Mouse (Mus musculus) embryo, embryonic 10.5 days (tissue): ENCODE measurements at regions not wholly inside any gene's neighbourhood (a gene's known extent, or its start where the extent isn't known, plus 50 kb on each side); places are given as distances from the start of the nearest gene placed in this dataset.

Experiments
- DNase-seq: peaks from one replicate; pipeline ENCODE4 v3.0.0-alpha.2; 2015; ENCODE audit warnings: low spot score

DNA sequence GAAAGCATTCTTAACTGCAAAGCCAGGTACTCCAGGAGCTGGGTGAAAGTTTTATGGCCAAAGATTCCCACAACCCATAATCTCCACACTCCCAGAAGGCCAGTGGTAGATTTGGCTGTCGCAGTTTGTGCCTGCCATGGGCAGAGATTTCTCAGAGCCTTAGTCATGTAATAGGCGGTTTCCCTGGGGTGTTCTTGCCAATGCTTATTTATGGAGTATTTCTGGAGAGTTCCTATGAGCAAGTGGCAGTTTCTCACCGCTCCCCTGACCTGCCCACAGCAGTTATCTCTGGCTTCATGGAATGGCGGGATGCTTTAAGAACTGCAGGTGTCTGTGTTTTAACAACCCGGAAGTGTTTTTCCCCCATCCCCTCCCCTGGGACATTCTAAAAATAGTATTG, 179.8 kb downstream of the 4933412E24Rik start:
- DNase-seq: no peak

DNA sequence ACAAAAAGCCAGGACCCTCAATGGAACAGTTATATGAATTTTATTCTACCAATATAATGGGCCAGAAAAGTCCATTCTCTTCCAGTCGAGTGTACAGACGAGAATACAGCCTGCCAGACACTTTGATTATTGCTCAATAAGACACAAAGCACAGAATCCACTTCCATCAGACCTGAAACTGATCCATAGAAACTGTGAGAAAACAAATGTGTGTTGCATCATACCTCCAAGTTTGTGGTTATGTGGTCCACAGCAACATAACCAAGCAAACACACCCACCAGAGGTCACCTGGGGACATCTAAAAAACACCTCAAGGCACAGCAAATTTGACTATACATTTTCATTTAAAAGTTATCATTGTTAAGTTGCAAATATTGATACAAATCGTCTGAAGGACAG, 183.2 kb downstream of the 4933412E24Rik start:
- DNase-seq: no peak

DNA sequence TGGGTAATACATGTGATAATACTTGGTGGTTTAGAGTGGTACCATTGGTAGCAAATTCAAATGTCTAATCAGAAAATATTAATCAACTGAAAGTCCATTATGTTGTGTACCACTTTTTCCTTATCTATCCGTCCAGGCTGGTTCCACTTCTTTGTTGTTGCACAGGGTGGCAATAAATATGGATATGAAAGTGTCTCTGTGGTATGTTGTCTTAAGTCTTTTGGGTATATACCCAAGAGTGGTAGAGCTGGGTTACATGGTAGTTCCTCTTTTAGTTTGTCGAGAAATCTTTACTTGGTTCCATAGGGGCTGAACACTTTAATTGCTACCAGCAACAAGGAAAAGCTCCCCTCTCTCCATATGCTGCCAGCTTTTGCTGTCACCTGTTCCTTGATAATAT, 184.9 kb downstream of the 4933412E24Rik start:
- DNase-seq: no peak

DNA sequence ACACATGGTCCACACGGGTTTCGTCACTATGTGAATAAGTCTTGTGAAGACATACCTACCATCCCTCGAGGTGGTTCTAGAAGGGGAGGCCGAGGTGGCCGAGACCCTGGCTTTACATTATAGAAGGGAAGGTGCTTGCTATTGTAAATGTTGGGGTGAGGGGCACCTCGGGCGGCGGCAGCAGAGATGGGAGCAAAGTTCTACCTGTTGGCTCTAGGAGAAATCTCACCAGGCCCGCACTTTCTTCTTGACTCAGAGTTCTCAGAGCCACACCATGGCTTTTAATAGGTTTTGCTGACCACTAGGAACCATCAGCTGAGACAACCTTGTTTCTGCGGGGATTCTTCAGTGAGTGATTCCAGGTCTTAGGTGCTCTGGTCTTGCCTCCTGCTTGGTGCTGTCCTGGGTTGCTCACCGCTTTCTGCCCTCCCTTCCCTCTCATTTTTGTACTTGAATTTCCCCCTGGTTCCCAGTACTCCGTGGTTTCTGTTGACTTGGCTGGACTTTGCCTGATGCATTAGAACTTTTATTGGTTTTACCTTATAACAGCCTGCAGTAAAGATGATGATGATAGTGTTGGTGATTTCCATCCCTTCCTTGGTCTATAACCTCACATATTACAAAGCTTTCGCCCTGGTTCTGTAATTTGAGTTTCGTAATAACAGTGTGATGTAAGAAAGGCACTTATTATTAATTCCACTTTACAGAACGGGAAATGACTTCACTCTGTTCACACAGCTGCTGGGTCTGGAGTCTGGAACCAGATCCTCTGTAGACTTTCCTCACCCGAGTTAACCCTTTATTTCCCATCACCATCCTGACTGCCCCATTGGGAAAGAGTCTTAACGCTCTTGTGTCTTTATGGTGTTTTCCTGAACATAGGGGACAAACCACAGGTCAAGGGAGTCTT, 185.6 kb downstream of the 4933412E24Rik start:
- no peak for DNase-seq

DNA sequence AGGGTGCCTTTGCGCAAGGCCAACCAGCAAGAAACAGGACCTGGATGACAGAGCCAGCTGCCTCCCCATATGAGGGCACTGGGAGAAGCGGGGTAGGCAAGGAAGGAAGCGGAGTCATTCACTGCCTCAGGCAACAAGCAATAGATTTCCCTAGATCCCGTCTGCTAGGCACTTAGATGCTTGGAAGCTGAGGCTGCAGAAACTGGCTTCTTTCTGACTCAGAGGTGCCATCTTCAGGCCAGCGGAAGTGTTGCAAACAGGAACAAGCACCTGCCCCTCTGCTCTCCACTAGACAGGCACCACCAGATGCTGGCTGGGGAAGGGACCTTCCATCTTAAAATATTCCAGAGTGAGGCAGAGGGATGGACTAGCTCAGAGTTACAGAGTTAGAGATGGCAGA, 188.0 kb downstream of the 4933412E24Rik start:
- DNase-seq: peak; percentile 83

DNA sequence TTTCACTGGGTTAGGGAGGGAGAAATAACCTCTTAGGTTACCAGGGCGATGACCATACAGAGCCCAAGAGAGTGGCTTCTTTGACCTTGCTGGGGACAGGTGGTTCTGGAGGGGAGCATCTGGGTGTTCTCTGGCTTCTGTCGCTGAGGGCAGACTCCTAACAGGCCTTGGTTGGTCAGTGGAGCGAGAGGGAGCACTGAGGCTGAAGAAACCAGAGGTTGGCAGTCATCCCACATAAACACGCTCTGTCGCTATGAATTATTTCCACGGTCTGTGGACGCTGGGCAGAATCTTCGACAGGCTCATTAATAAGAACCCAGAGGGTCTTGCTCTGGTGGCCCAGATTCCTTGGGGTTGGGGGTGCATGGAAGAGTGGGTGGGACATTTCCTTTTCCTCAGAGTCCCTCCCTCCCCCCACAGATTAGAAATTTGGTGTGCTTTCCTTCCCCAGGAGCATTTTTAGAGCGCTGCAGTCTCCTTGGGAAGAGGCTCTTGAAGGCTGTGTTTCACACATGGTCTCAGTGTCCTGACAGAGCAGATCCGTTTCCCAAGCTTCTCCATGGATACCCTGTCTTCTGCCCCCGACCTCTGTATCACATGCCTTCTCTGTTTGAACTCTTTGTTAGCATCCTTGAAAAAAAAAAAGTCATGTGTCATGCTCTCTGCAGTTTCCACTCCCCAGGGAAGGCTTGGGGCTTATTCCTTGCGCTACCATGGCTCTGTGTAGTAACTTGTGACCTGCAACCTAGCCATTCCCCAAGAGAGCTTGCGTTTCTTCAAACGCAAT, 190.1 kb downstream of the 4933412E24Rik start:
- DNase-seq: peak; percentile 16

DNA sequence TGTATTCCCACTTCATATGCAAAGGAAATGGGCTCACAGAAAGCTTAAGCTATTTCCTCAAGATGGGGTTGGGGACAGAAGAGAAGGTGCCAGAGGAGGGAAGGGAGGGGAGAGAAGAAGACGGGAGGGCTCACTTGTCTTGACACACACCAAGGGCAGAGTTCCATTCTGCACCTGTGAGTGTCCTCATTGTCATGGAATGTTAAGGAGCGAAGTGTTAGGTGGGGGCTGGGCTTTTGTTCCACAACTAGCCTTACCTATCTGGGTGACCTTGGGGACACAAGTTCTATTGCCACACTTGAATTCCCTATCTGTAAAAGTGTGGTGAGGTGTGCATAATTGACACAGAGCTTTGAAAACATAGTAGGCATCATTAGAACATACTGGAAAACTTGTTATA, 192.5 kb downstream of the 4933412E24Rik start:
- no peak for DNase-seq

DNA sequence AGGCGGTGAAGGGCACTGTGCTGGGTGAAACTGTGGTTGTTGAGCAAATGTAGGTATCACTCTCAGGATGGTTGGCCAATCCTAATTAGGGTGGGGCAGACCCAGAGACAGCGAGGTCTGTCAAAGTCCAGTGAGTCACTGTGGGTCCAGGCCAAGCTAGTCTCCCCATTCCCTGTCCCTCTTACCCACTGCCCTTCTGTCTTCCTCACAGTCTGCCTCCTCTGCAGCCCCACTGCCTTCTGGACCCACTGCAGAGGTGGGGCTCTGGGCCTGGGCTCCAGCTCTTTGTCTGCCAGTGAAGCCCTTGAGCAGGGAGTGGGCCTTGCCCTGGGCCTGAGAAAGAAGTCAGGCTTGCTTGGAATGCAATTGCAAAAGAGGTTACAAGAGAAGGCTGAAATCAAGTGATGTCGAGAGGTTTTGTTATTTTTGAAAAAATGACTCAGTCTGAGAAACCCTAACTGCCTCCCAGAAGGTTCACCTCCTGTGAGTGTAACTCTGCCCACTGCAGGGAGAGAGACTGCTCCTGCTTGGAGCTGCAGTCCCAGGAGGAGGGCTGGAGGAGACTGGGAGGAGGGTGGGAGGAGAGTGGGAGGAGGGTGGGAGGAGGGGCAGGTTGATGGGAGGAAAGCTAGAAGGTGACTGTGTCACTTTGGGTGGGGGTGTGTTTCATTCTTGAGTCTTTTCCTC, 193.3 kb downstream of the 4933412E24Rik start:
- no peak for DNase-seq

DNA sequence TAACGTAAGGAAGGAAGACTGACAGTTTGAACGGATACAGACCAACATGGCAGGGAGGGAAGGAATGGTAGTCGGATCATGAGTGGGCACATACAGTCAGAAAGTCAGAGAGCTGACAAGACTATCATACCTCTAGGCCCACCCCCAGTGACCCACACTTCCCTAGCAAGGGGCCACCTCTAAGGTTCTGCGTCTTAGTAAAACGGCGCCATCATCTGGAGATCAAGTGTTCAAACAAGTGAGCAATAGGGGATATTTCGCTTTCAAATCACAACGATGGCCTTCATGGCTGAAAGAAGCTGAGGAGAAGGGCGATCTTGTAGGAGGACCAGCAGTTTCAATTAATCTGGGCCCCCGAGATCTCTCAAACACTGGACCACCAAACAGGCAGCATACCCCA, 196.1 kb downstream of the 4933412E24Rik start:
- DNase-seq: no peak

DNA sequence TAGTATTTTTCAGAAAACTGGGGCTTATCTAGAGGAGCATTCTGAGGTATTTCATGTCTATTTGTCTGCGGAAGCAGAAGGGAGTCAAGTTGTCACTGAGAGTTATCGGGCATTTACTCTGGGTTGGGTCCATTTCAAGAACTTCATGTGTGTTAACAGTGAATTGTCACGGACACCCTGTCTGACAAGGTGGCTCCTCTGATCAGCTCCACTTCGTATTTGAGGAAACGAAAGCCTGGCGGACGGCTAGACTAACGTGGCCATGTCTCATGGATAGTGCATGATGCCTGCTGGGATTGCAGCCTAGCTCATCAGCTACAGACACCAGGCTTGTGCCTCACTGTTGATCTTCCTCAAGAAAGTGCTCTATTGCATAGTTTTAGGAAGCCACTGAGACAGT, 200.4 kb downstream of the 4933412E24Rik start:
- no peak for DNase-seq

DNA sequence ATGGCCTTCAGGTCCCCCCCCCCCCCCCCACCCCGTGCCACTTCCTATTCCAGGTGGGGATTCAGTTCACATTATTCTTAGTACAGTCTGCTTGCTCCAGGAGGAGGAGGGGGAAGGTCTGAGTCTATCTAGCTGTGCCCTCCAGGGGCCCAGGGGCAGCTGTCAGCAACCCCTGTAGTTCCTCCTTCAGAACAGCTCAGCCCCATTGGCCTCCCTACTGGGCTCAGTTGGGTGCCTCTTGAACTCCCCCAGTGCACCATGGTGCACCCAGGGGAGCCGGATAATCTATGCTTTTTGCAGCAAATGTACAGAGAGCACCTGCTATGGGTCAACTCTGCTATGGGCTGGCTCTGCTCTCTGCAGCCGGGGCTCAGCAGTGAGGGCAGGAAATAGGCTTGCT, 204.8 kb downstream of the 4933412E24Rik start:
- DNase-seq: no peak

DNA sequence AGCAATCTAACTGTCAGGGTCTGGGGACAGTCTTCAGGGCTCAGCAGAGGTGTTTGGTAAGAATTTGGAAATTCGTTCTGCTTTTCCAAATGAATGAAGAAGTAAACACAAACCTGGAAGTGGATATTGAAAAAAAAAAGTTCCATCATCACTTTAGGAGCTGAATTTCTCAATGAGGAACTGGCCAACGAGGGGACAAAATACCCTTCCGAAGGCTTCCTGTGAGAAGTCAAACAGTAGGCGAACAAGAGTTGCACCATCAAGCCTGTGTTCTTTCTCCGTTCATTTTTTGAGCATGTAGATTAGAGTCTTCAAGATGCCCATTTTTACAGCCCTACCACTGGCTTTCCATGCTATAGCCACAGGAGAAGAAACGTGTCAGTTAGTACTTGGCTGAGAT, 207.1 kb downstream of the 4933412E24Rik start:
- no peak for DNase-seq

DNA sequence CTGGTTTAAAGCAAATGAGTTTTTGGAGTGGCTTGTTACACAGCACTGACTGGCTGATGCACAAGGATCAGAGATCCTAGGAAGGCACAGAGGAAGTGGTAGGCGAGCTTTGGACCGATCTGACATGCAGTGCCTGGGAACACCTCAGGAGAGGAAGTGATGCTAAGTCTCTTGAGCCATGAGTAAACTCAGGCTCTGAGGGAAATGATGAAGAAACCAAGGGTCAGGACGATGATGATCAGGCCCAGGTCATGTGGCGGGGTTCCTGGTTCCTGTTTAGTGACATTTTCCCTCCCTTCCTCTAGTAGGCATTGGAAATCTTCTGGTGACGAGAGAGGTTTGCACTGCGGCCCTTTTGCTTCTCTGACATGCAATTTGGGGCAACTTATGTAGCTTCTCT, 208.7 kb downstream of the 4933412E24Rik start:
- no peak for DNase-seq

DNA sequence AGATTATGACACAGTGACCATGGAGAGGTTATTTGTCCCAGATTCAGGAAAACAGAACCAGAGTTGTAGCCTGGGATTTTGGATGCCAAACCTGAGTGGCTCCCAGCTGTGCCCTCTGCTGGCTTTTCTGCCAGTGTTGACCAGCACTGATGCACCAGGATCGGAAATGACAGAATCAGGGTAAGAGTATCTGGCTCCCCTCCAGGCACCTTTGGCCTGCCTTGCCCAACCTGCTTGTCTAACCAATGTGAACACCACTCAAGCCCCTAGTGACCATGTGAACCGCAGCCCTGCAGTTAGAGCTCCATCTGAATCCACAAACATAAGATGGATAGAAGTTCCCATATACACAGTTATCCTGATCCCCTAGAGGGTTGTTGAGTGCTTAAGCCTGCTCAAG, 210.6 kb downstream of the 4933412E24Rik start:
- no peak for DNase-seq

DNA sequence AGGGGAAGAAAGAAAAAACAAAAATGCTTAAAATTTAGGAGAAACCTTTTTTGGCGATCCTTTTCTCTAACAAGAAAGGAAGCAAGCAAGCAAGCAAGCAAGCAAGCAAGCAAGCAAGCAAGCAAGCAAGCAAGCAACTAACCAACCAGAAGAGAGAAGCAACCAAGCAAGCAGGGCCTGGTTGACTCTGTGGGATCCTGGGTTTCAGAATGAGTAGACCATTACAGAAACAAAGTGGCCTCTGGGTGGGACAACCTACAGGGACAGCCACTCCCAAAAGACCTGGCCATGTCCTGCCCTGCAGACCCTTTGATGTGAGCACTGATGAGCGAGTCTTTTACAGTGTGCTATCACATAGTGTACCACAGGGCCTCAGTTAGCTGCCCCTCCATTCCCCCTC, 211.6 kb downstream of the 4933412E24Rik start:
- no peak for DNase-seq

DNA sequence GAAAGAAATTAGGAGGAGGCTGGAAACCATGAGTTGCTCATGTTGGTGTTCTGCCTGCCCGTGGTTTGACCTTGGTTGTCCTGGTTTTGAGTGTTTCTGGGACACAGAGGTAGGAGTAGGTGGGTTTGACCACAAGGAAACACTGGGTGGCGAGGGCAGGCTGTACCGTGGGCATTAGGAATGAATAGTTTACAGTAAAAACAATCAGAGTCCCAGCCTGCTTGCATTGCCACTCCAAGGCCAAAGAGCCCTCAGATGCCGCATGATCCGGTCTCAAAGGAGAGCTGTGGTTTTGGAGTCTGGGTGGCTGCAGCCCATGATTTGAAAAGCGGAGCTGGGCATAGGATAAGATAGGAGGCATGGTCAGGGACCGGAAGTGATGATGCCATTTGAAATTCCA, 212.0 kb downstream of the 4933412E24Rik start:
- no peak for DNase-seq

DNA sequence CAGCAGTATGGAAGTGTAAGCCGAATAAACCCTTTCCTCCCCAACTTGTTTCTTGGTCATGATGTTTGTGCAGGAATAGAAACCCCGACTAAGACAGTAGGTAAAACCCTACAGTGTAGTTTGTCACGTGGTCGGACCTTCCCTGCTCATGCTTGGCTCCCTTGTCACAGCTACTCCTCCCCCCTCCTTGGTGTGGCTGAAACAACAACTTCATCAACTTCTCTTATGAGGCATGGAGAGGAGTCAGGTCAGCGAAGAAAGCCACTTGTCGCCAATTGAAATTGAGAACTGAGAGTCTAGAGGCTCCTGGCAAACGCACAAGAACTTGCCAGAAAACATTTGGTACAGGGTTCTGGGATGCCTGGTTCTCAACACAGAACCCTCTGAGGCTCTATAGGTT, 214.1 kb downstream of the 4933412E24Rik start:
- DNase-seq: no peak

DNA sequence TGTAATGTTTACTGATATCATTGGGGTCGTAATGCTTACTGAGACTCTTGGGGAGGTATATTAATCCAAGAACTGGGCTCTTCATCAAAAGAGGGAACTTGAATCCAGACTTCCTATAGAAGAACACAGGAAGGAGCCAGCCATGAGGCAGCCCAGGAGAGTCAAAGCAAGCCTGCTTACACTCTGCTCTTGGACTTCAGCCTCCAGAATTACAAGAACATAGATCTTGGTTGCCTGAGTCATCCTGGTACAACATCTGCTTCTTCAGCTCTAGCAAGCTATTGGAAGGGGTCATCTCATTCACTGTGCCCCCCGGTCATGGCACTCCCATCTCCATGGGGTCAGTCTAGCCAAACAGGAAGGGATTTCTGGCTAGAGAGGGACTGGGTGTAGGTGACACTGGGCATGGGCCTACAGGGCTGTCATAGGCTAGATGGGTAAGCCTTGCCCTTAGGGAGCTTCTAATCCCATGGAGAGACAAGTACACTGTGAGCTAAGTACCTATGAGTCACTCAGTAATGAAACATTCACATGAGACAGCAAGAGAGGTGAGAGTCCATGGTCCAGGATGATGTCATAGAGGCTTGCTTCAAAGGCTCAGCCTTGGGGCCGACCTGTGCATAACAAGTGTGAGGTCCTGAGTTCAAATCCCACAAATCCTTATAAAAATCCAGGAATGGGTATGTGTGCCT, 217.1 kb downstream of the 4933412E24Rik start:
- DNase-seq: no peak

DNA sequence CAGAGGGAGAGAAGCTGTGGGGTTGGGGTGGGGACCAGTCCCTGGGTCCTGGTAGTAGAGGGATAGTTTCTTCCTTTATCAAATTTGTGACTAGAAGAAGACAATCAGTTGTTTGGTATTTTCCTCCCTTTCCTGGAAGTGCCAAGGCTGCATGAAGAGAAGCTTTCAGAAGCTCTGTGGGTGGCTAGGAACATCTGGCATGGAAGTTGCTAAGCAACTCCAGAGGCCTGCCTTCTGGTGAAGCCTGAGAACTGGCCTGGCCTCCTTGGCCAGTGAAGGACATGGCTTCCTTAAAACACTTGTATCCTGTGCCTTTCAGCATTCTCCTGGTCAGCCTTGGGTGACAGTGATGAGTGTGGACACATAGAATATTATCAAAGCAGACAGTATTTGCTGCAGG, 217.9 kb downstream of the 4933412E24Rik start:
- DNase-seq: no peak

DNA sequence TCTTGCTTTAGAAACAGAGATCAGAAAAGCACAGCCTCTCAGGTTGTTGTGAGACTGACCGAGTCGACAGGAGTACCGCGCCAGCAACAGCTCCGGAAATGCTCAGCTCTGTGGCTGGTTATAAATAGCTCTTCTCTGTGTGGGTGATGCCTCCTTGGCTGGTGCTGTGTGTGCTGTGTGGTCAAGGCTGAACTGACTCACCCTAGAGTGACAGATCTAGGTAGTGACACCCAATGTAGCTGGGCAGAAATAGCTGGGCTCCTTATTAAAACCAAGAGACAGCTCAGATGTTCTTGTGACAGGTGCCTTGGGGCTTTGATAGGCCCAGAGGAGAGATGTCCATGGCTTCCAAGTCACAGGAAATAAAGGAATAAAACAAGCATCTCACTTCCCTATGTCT, 220.7 kb downstream of the 4933412E24Rik start:
- no peak for DNase-seq

DNA sequence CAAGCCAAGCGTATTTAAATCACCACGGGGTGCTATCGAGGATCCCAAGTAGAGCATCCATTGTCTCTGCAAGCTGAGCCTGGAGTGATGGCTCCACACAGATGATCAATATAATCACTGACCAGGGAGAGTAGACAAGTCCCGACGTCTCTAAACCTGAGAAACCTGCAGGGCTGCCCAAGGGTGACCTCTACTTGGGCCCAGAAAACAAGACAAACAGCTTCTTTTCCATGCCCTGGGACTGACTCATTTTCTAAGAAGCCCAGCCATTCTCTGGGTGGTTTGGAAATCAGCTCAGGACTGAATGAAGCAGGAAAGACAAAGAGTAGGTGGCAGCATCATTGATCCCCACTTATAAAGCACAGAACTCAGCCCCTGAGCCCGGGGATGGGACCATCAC, 221.5 kb downstream of the 4933412E24Rik start:
- no peak for DNase-seq
